Mouse (Mus musculus) CD4-positive, CD25-positive, alpha-beta regulatory T cell (primary cell): ENCODE measurements around the gene Naa35. TPM values are rescaled to one million over a fixed set of nuclear protein-coding genes. Genes with fewer than 3 reads are reported as not detected.

Experiments
- polyA plus RNA-seq: library from polyadenylated mRNA; unstranded; fragments of 100-300 nt; shearing (Covaris generic); gene quantifications from one replicate; pipeline ENCODE4 v1.2.1, GENCODE M21; 2017

The Naa35 gene
- polyA plus RNA-seq = 76.1 TPM

GRCm38 (mm10) chr13:59584947-59585647, at the start of gene Naa35, which contains the start of gene Agtpbp1:
Gene Naa35, plus strand, starts transcription at chr13:59585259.
Gene Agtpbp1, minus strand, starts transcription at chr13:59585227.

GRCm38 (mm10) chr13:59675151-59676011, 90.3 kb downstream of the Naa35 start, which contains the start of gene Golm1:
Gene Golm1, minus strand, starts transcription at chr13:59675811.

Other genes with a start within 250 kb of the Naa35 start
- 29.6 TPM for gene Agtpbp1, start within 50 bp of the Naa35 start, polyA plus RNA-seq
- 33.5 TPM for gene Golm1, start 90.6 kb downstream of the Naa35 start, polyA plus RNA-seq
- gene 4921517D22Rik, start 108.8 kb downstream of the Naa35 start, polyA plus RNA-seq = 0.07 TPM
- 0.05 TPM for gene Spata31d1a, start 125.1 kb downstream of the Naa35 start, polyA plus RNA-seq
- not detected for gene Spata31d1b, start 127.0 kb downstream of the Naa35 start, polyA plus RNA-seq
- not detected for gene Spata31d1d, start 146.5 kb downstream of the Naa35 start, polyA plus RNA-seq
- gene 1700014D04Rik, start 161.5 kb downstream of the Naa35 start, polyA plus RNA-seq = not detected
- gene Isca1, start 184.6 kb downstream of the Naa35 start, polyA plus RNA-seq = 65.4 TPM
- not detected for gene Gm49354, start 197.0 kb downstream of the Naa35 start, polyA plus RNA-seq
- gene Tut7, start 237.9 kb downstream of the Naa35 start, polyA plus RNA-seq = 148 TPM